Mouse (Mus musculus): ENCODE results near the gene Ppfia1. TPM values are rescaled to one million over a fixed set of nuclear protein-coding genes. Genes with fewer than 3 reads are reported as not detected.

Gene Ppfia1
- polyA plus RNA-seq, 1 experiment from 2014 or later, result 58.3 TPM

- Histone ChIP-seq H3K27ac (ENCODE audit: low read depth, low read length) (no peak overlapping the region), H3K9me3 (ENCODE audit: control insufficient read depth, low read length) (no peaks in the 10 kb centered on the region), H3K4me3 (ENCODE audit: low read depth, low read length) (peak overlapping the region; percentile 65), H3K36me3 (ENCODE audit: control insufficient read depth, insufficient read depth, low read length) (0 out of 2 replicates have a peak, but pooled peaks cover 2% of the 10 kb centered on the region), H3K9ac (ENCODE audit: low read length) (peak overlapping the region; percentile 72), H3K4me2 (ENCODE audit: low read depth, low read length, severe bottlenecking) (peak overlapping the region; percentile 81), H3K4me1 (replicated peaks; ENCODE audit: control insufficient read depth, insufficient read depth, low read length) (peaks cover 5% of the 10 kb centered on the region; the same call in 1 of the 2 replicates), H3K27me3 (ENCODE audit: control insufficient read depth, insufficient read depth, low read length) (no peaks in the 10 kb centered on the region)
- WGBS, result 2% methylated on average over 31 of the region's 31 CpGs
- DNase-seq (ENCODE audit: low spot score), result no peak
- ATAC-seq (replicated peaks; ENCODE audit: low FRiP score), result peak; percentile 52
Observed at GRCm38 (mm10) chr7:144469908-144470544, 83.5 kb downstream of the Ppfia1 start.

GRCm38 (mm10) chr7:144469181-144469641, 84.3 kb downstream of the Ppfia1 start:
- peak overlapping the region; percentile 81 for H3K4me2 ChIP-seq (ENCODE audit: low read depth, low read length, severe bottlenecking)
- ATAC-seq (replicated peaks; ENCODE audit: low FRiP score) (no peak), DNase-seq (ENCODE audit: low spot score) (no peak)
- peak overlapping the region; percentile 45; the same call in 1 of the 2 replicates for H3K9ac ChIP-seq (ENCODE audit: low read length)
- H3K9me3 ChIP-seq (ENCODE audit: control insufficient read depth, low read length), result no peaks in the 10 kb centered on the region
- peaks cover 2% of the 10 kb centered on the region; the same call in 1 of the 2 replicates for H3K36me3 ChIP-seq (ENCODE audit: control insufficient read depth, insufficient read depth, low read length)
- peaks cover 5% of the 10 kb centered on the region; the same call in 1 of the 2 replicates for H3K4me1 ChIP-seq (replicated peaks; ENCODE audit: control insufficient read depth, insufficient read depth, low read length)
- H3K4me3 ChIP-seq (ENCODE audit: low read depth, low read length), result peak overlapping the region; percentile 65
- 36% methylated on average over 4 of the region's 4 CpGs for WGBS
- no peaks in the 10 kb centered on the region for H3K27me3 ChIP-seq (ENCODE audit: control insufficient read depth, insufficient read depth, low read length)
- no peak overlapping the region for H3K27ac ChIP-seq (ENCODE audit: low read depth, low read length)

- ATAC-seq (replicated peaks; ENCODE audit: low FRiP score) (no peak), DNase-seq (ENCODE audit: low spot score) (no peak)
- Histone ChIP-seq H3K4me1 (replicated peaks; ENCODE audit: control insufficient read depth, insufficient read depth, low read length) (peaks cover 5% of the 10 kb centered on the region; the same call in 1 of the 2 replicates), H3K9ac (ENCODE audit: low read length) (no peak overlapping the region), H3K4me2 (ENCODE audit: low read depth, low read length, severe bottlenecking) (no peak overlapping the region), H3K27ac (ENCODE audit: low read depth, low read length) (no peak overlapping the region), H3K9me3 (ENCODE audit: control insufficient read depth, low read length) (no peaks in the 10 kb centered on the region), H3K4me3 (ENCODE audit: low read depth, low read length) (0 out of 2 replicates have a peak overlapping the region, but pooled peaks have one; percentile 65), H3K36me3 (ENCODE audit: control insufficient read depth, insufficient read depth, low read length) (peaks cover 2% of the 10 kb centered on the region; the same call in 1 of the 2 replicates), H3K27me3 (ENCODE audit: control insufficient read depth, insufficient read depth, low read length) (no peaks in the 10 kb centered on the region)
- WGBS, result 89% methylated on average over 5 of the region's 5 CpGs
Observed at GRCm38 (mm10) chr7:144468741-144469140, 84.8 kb downstream of the Ppfia1 start.

- H3K9ac ChIP-seq (ENCODE audit: low read length), result no peak overlapping the region
- no peak overlapping the region for H3K4me2 ChIP-seq (ENCODE audit: low read depth, low read length, severe bottlenecking)
- H3K36me3 ChIP-seq (ENCODE audit: control insufficient read depth, insufficient read depth, low read length), result peaks cover 27% of the 10 kb centered on the region; the same call in 1 of the 2 replicates
- 92% methylated on average over 7 of the region's 7 CpGs for WGBS
- ATAC-seq (replicated peaks; ENCODE audit: low FRiP score) (no peak), DNase-seq (ENCODE audit: low spot score) (no peak)
- no peaks in the 10 kb centered on the region for H3K9me3 ChIP-seq (ENCODE audit: control insufficient read depth, low read length)
- no peaks in the 10 kb centered on the region for H3K4me1 ChIP-seq (replicated peaks; ENCODE audit: control insufficient read depth, insufficient read depth, low read length)
- no peak overlapping the region for H3K27ac ChIP-seq (ENCODE audit: low read depth, low read length)
- no peak overlapping the region for H3K4me3 ChIP-seq (ENCODE audit: low read depth, low read length)
- no peaks in the 10 kb centered on the region for H3K27me3 ChIP-seq (ENCODE audit: control insufficient read depth, insufficient read depth, low read length)
Observed at GRCm38 (mm10) chr7:144462577-144462976, 91.0 kb downstream of the Ppfia1 start.

GRCm38 (mm10) chr7:144461246-144461902, 92.2 kb downstream of the Ppfia1 start:
- no peak overlapping the region for H3K27ac ChIP-seq (ENCODE audit: low read depth, low read length)
- no peaks in the 10 kb centered on the region for H3K9me3 ChIP-seq (ENCODE audit: control insufficient read depth, low read length)
- no peak overlapping the region for H3K4me2 ChIP-seq (ENCODE audit: low read depth, low read length, severe bottlenecking)
- H3K4me1 ChIP-seq (replicated peaks; ENCODE audit: control insufficient read depth, insufficient read depth, low read length), result no peaks in the 10 kb centered on the region
- no peak overlapping the region for H3K4me3 ChIP-seq (ENCODE audit: low read depth, low read length)
- H3K9ac ChIP-seq (ENCODE audit: low read length), result no peak overlapping the region
- ATAC-seq (replicated peaks; ENCODE audit: low FRiP score) (no peak), DNase-seq (ENCODE audit: low spot score) (no peak)
- H3K36me3 ChIP-seq (ENCODE audit: control insufficient read depth, insufficient read depth, low read length), result peaks cover 34% of the 10 kb centered on the region; the same call in 1 of the 2 replicates
- WGBS, result 92% methylated on average over 6 of the region's 6 CpGs
- no peaks in the 10 kb centered on the region for H3K27me3 ChIP-seq (ENCODE audit: control insufficient read depth, insufficient read depth, low read length)

- no peak overlapping the region for H3K27ac ChIP-seq (ENCODE audit: low read depth, low read length)
- H3K9ac ChIP-seq (ENCODE audit: low read length), result no peak overlapping the region
- H3K27me3 ChIP-seq (ENCODE audit: control insufficient read depth, insufficient read depth, low read length), result no peaks in the 10 kb centered on the region
- H3K36me3 ChIP-seq (ENCODE audit: control insufficient read depth, insufficient read depth, low read length), result peaks cover 34% of the 10 kb centered on the region; the same call in 1 of the 2 replicates
- no peak overlapping the region for H3K4me2 ChIP-seq (ENCODE audit: low read depth, low read length, severe bottlenecking)
- 100% methylated on average over 1 of the region's 1 CpGs for WGBS
- ATAC-seq (replicated peaks; ENCODE audit: low FRiP score), result no peak
- H3K4me3 ChIP-seq (ENCODE audit: low read depth, low read length), result no peak overlapping the region
- no peaks in the 10 kb centered on the region for H3K4me1 ChIP-seq (replicated peaks; ENCODE audit: control insufficient read depth, insufficient read depth, low read length)
- DNase-seq (ENCODE audit: low spot score), result no peak
- no peaks in the 10 kb centered on the region for H3K9me3 ChIP-seq (ENCODE audit: control insufficient read depth, low read length)
Observed at GRCm38 (mm10) chr7:144458881-144459280, 94.6 kb downstream of the Ppfia1 start.

GRCm38 (mm10) chr7:144450661-144451060, 102.9 kb downstream of the Ppfia1 start:
- Histone ChIP-seq H3K4me1 (replicated peaks; ENCODE audit: control insufficient read depth, insufficient read depth, low read length) (no peaks in the 10 kb centered on the region), H3K4me3 (ENCODE audit: low read depth, low read length) (no peak overlapping the region), H3K36me3 (ENCODE audit: control insufficient read depth, insufficient read depth, low read length) (peaks cover 9% of the 10 kb centered on the region), H3K27me3 (ENCODE audit: control insufficient read depth, insufficient read depth, low read length) (no peaks in the 10 kb centered on the region), H3K9me3 (ENCODE audit: control insufficient read depth, low read length) (no peaks in the 10 kb centered on the region), H3K4me2 (ENCODE audit: low read depth, low read length, severe bottlenecking) (no peak overlapping the region), H3K9ac (ENCODE audit: low read length) (no peak overlapping the region), H3K27ac (ENCODE audit: low read depth, low read length) (no peak overlapping the region)
- WGBS, result 94% methylated on average over 9 of the region's 9 CpGs
- DNase-seq (ENCODE audit: low spot score) (no peak), ATAC-seq (replicated peaks; ENCODE audit: low FRiP score) (no peak)

GRCm38 (mm10) chr7:144449637-144450570, 103.6 kb downstream of the Ppfia1 start:
- H3K9me3 ChIP-seq (ENCODE audit: control insufficient read depth, low read length), result no peaks in the 10 kb centered on the region
- H3K4me1 ChIP-seq (replicated peaks; ENCODE audit: control insufficient read depth, insufficient read depth, low read length), result no peaks in the 10 kb centered on the region
- no peak overlapping the region for H3K4me3 ChIP-seq (ENCODE audit: low read depth, low read length)
- no peak overlapping the region for H3K27ac ChIP-seq (ENCODE audit: low read depth, low read length)
- H3K36me3 ChIP-seq (ENCODE audit: control insufficient read depth, insufficient read depth, low read length), result peaks cover 12% of the 10 kb centered on the region
- DNase-seq (ENCODE audit: low spot score) (no peak), ATAC-seq (replicated peaks; ENCODE audit: low FRiP score) (no peak)
- H3K27me3 ChIP-seq (ENCODE audit: control insufficient read depth, insufficient read depth, low read length), result no peaks in the 10 kb centered on the region
- WGBS, result 93% methylated on average over 13 of the region's 13 CpGs
- no peak overlapping the region for H3K9ac ChIP-seq (ENCODE audit: low read length)
- no peak overlapping the region for H3K4me2 ChIP-seq (ENCODE audit: low read depth, low read length, severe bottlenecking)
